Mouse (Mus musculus): ENCODE results near the gene Ano8.
"Not testable (repeated sequence)": the region's sequence is repeated elsewhere in the genome, so short reads cannot be mapped to it uniquely, and the experiment has no call there.

Gene Ano8

DNA sequence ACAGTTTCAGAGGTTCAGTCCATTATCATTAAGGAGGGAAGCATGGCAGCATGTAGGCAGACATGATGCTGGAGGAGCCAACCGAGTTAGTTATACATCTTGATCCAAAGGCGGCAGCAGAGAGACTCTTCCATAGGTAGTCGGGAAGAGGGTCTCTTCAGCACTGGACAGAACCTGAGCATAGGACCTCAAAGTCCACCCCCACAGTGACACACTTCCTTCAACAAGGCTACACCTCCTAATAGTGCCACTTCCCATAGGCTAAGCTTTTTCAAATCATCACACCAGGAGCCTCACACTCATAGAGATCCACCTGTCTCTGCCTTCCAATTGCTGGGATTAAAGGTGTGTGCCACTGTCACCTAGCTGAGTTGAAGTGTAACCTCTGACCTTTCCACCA lies 48.7 kb downstream of the Ano8 start:
- no peak for DNase-seq

GRCm38 (mm10) chr8:71432935-71433334 lies 52.8 kb downstream of the Ano8 start:
- not testable (repeated sequence) for DNase-seq

Data from kidney, postnatal 10 days (tissue).